Mouse (Mus musculus) induced T-regulatory cell, adult 2 months (primary cell): ENCODE results near the gene Sdr42e1.

Experiments
- DNase-seq: peaks from one replicate; pipeline ENCODE4 v3.0.0-alpha.2; 2012; ENCODE audit warnings: low read depth

Gene Sdr42e1

GRCm38 (mm10) chr8:117660358-117661031 lies 13.0 kb downstream of the Sdr42e1 start:
- DNase-seq: no peak

GRCm38 (mm10) chr8:117658990-117659389 lies 14.5 kb downstream of the Sdr42e1 start:
- no peak for DNase-seq

GRCm38 (mm10) chr8:117652318-117652717 lies 21.2 kb downstream of the Sdr42e1 start:
- no peak for DNase-seq

GRCm38 (mm10) chr8:117646440-117646839 lies 27.0 kb downstream of the Sdr42e1 start:
- DNase-seq: no peak

GRCm38 (mm10) chr8:117646020-117646419 lies 27.5 kb downstream of the Sdr42e1 start:
- peak; percentile 29 for DNase-seq

GRCm38 (mm10) chr8:117645486-117645885 lies 28.0 kb downstream of the Sdr42e1 start:
- no peak for DNase-seq

GRCm38 (mm10) chr8:117639631-117640030 lies 33.9 kb downstream of the Sdr42e1 start:
- no peak for DNase-seq

GRCm38 (mm10) chr8:117637462-117637861 lies 36.0 kb downstream of the Sdr42e1 start:
- DNase-seq: no peak

- DNase-seq: no peak
These were observed 39.1 kb downstream of the Sdr42e1 start for GRCm38 (mm10) chr8:117634406-117634805.

- no peak for DNase-seq
These were observed 41.0 kb downstream of the Sdr42e1 start for GRCm38 (mm10) chr8:117632532-117632931.

GRCm38 (mm10) chr8:117627096-117627495 lies 46.4 kb downstream of the Sdr42e1 start:
- no peak for DNase-seq

GRCm38 (mm10) chr8:117626040-117626838 lies 47.2 kb downstream of the Sdr42e1 start:
- peak; percentile 47 for DNase-seq

- no peak for DNase-seq
These were observed 60.6 kb downstream of the Sdr42e1 start for GRCm38 (mm10) chr8:117612861-117613260.
